Mouse (Mus musculus): ENCODE data around the gene Rtl6.

Rtl6 gene

DNA sequence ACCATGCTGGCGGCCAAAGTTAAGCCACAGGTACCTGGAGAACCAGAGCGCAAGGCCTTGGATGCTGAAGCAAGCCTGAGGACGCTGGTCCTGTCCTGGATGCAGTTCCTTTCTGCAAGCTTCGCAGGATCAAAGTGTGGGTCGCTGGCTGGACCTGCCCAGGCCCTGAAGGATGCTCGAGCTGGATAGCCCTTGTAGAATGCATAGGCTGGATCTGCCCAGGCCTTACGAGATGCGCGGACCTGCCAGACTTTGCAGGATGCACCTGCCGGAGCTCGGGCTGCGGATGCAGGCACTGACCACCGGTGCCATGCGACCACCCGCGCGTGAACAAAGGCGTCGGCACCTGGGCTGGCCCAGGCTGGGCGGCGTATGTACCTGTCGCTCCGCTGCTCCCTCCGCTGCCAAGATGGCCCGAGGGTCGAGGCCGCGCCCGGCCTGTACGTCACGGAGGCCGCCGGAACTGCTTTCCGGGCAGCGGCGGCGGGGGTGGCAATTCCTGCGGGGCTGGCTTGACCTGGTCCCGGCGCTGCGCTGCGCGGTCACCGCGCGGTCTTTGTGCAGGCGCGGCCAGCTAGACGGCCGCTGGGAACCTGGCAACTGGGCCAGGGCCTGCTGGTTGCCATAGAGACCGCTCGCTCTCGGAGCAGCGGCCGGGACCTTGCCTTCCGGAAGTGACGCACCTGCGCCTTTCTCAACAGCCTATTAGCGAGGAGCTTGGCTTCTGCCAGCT is at the start of gene Rtl6:
Gene Rtl6, minus strand, starts transcription at position 635 of the 733 bp plus-strand sequence.
- peak; percentile 90 for DNase-seq (ENCODE audit: low spot score)

- DNase-seq (ENCODE audit: low spot score) = no peak
Observed at GRCm38 (mm10) chr15:84603267-84603963, 45.8 kb upstream of the Rtl6 start.

GRCm38 (mm10) chr15:84600977-84601595 is 43.5 kb upstream of the Rtl6 start:
- no peak for DNase-seq (ENCODE audit: low spot score)

DNA sequence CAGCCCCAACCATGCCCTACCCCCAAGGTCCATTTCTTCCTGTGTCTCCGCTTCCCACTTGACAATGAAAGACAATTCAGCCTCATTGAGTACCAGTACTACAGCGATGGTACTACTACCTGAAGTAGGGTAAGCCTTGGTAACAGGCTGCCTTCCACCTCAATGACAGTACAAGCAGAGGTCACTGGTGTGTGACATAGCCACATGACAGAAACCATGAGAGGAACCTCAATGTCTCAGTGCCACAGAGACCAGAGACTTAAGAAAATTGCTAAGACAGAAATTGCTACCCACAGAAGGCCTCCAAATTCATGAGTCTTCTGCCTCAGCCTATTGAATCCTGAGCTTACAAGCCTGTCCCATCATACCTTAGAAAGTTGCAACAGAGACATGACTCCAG is 41.3 kb upstream of the Rtl6 start:
- no peak for DNase-seq (ENCODE audit: low spot score)

DNA sequence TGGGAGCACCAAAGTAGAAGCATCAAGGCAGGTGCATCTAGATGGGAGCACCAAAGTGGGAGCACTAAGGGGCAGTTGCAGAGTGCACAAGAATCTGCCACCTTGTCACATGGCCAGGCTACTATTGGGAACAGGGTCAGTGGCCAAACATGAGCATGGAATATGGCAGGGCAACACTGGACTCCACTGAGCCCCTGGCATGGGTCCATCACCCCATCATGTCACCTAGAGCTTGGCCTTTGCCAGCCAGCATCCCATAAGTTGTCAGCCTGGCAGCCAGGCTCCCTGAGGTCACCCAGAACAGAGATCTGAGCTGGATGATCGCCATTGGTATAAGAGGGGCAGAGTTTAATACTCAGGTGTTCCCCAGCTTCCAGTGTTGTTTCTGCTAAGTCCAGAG is 40.2 kb upstream of the Rtl6 start:
- no peak for DNase-seq (ENCODE audit: low spot score)

DNA sequence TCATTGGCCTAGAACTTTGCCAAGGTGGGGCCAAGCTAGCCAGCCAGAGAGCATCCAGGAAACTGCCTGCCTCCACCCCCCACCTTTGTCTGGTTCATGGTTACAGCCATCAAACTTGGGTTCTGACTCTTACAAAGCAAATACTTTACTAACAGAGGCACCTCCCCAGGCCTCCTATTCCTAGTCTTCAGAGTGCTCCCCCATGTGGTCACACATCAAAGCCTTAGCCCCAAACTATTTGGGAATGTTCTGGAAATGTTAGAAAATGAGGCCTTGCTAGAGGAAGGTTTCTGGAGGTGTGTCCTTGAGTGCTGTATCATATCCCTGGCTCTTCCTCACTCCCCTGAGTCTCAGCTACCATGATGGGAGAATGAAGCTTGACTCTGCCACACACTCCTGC is 39.4 kb upstream of the Rtl6 start:
- DNase-seq (ENCODE audit: low spot score) = no peak

DNA sequence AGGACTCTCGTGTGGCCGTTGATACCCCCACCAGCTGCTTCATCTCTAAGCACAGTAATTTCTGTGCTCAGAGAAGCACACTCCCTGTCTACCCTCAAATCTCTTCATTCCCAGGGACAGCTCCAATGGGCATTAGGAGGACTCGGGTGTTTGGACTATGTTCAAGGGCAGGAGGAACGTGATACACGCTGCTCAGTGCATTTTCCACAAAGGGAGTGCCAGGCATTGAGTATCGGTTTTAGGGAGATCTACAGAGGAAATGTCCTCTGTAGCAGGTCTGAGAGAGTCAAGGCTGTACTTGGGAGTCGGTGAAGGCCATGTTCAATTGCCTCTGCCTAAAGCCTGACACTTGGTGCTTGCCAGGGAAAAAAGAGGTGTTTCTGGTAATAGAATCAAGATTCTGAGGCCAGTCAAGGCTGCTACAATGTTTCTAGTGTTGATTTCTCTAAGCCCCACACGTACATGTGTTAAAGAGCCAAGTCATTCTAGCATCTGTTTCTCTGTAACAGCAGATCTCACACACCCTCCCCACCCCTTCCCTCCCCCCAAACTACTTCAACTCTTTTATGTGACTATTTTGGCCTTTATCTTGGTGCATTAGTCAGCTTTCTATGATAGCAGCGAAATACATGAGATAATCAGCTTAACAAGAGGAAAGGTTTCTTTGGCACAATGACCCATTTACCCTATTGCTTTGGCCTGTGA is 37.8 kb upstream of the Rtl6 start:
- no peak for DNase-seq (ENCODE audit: low spot score)

DNA sequence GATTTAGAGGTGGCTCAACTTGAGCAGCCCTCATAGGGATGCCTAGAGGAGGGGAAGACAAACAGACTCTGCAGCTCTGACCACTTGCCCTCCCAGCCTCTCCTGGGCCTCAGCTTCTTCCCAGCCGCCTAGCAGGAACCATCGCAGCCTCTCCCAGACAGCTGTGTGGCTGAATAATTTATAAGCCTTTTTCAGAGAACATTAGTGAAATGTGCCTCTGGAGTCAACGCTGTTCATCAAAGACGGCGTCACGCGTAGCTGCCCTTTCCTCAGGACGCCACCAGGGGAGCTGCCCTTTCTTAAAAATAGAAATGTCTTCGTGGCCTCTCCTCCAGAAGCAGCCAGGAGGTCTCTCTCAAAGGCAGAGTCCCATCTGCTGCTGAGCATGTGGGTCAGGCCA is 35.9 kb upstream of the Rtl6 start:
- DNase-seq (ENCODE audit: low spot score) = no peak

GRCm38 (mm10) chr15:84592240-84592639 is 34.6 kb upstream of the Rtl6 start:
- DNase-seq (ENCODE audit: low spot score) = no peak

DNA sequence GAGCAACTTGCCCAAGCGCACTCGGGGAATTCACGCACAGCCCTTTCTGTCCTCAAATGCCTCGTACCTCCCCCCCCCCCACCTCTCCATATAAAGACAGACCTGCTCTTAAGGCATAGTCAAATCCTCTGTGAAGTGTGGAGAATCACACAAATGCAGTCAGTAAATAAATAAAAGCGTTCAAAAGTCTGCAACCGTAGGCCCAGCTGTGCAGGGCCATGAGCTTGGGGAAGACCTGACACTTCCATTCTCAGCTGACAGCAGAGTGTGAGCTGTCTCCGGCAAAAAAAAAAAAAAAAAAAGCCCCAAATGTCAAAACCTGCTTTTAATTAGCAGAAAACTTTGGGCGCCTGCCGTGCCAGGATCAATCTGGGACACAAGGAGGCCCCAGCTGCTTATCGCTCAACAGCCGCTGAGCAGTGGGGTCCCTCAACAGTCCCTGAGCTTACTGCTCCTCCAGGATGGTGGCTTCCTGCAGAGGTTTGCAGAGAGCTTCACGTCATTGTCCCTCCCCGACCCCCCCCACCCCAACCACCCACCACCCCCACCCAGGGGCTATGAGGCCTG is 34.0 kb upstream of the Rtl6 start:
- no peak for DNase-seq (ENCODE audit: low spot score)

DNA sequence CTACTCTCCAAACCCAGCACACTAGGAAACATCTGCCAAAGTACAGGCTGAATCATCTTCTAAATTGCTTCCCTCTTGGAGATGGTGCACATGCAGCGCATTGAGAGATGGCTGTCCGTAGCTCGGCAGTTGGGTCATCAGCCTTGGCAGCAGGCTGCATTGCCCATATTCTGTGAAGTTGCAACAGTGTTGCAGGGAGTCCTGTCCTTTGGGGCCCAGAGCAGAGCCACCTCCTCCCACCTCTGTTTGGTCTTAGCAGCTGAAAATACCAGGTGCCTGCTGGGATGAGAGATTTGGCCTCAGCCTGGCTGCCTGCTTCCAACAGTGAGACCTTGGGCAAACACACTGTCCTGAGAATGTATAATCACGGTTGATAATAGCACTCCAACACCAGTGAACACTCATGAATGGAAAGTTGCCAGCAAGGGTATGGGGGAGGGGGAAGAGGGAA is 30.8 kb upstream of the Rtl6 start:
- no peak for DNase-seq (ENCODE audit: low spot score)

- no peak for DNase-seq (ENCODE audit: low spot score)
Observed at GRCm38 (mm10) chr15:84578607-84579006, 21.0 kb upstream of the Rtl6 start.

- no peak for DNase-seq (ENCODE audit: low spot score)
Observed at GRCm38 (mm10) chr15:84577019-84577418, 19.4 kb upstream of the Rtl6 start.

GRCm38 (mm10) chr15:84566568-84567110 is 9.0 kb upstream of the Rtl6 start:
- no peak for DNase-seq (ENCODE audit: low spot score)

GRCm38 (mm10) chr15:84561501-84561900 is 3.9 kb upstream of the Rtl6 start:
- DNase-seq (ENCODE audit: low spot score) = no peak

- DNase-seq (ENCODE audit: low spot score) = no peak
Observed at GRCm38 (mm10) chr15:84556674-84557073, 949 bp downstream of the Rtl6 start.

DNA sequence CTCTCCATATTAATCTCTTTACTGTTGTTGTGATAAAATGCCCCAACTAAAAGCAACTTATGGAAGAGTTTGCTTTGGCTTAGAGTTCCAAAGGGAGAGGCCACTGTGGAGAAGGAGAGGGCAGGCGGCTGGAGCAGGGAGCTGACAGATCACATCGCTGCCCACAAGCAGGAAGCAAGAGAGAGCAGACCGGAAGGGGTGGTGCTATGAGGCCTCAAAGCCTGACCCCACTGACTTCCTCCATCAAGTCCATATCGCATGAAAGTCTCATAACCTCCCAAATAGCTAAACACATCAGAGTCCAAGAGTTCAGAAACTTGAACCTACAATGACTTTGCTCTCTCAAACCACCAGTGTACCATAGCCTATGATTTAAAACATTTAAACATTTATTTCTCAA is 6.6 kb downstream of the Rtl6 start:
- no peak for DNase-seq (ENCODE audit: low spot score)

DNA sequence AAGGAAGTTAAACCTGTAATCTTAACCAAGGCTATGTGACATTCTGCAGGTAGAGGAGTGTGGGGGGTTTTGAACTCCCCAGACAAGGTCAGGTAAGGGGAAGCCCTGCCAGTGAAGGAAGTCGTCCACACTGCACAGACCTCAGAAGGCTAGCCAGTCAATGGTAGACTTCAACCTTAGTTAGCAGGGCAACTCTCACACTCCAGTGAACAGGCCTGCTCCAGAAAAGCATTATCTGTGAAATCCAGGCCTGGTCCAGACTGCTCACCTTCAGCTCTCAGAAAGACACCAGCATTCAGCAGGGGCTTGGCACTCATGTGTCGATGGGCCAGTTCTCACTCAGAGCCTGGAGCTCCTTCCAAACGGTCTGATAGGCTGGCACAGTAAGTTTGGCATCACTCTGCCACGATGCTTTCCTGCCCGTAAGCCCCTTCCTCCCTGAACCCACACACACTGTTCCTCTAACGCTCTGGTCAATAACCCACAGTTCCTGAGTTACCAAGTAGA is 8.3 kb downstream of the Rtl6 start:
- no peak for DNase-seq (ENCODE audit: low spot score)

DNA sequence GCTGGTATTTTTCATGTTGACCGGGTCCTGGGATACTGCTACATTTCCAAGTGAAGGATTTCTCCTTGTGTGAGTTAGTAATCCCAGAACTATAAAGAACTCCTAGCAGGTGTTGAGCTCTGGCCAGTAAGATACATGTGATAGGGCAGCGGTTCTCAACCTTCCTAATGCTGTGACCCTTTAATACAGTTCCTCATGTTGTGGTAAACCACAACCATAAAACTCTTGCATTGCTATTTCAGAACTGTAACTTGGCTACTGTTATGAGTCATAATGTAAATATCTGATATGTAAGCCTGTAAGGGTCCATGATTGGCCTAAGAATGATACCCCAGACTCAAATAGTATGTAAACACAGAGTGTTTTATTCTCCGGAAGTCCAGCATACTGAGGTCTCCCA is 11.6 kb downstream of the Rtl6 start:
- DNase-seq (ENCODE audit: low spot score) = no peak

DNA sequence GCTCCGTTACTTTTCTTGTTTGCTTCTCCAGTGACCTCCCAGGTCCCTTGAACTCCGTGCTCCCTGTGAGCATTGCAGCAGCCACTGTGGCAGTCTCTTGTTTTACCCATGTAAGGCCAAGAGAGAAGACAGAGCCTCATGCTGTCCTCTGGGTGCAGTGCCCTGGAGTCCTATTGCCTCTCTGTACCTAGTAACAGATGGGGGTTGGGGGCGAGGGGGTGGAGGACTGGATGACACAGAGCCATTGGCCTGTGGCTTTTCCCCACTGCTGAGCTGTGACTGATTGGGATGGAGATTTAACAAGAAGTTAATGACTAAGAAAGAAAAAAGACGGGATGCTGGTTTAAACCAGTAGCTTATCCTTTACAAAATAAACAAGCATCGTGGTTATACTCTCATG is 16.4 kb downstream of the Rtl6 start:
- no peak for DNase-seq (ENCODE audit: low spot score)

GRCm38 (mm10) chr15:84538974-84539588 is 18.5 kb downstream of the Rtl6 start:
- DNase-seq (ENCODE audit: low spot score) = peak; percentile 59
